Mouse (Mus musculus) telencephalon, adult 2 months (tissue): ENCODE measurements around the gene Intu.
A peak's percentile ranks its signal among the peaks of the same experiment; 100 is the strongest.

Source experiments
- DNase-seq: peaks from one replicate; pipeline ENCODE4 v3.0.0-alpha.2; 2011; ENCODE audit warnings: low read depth, low spot score

Gene Intu

DNA sequence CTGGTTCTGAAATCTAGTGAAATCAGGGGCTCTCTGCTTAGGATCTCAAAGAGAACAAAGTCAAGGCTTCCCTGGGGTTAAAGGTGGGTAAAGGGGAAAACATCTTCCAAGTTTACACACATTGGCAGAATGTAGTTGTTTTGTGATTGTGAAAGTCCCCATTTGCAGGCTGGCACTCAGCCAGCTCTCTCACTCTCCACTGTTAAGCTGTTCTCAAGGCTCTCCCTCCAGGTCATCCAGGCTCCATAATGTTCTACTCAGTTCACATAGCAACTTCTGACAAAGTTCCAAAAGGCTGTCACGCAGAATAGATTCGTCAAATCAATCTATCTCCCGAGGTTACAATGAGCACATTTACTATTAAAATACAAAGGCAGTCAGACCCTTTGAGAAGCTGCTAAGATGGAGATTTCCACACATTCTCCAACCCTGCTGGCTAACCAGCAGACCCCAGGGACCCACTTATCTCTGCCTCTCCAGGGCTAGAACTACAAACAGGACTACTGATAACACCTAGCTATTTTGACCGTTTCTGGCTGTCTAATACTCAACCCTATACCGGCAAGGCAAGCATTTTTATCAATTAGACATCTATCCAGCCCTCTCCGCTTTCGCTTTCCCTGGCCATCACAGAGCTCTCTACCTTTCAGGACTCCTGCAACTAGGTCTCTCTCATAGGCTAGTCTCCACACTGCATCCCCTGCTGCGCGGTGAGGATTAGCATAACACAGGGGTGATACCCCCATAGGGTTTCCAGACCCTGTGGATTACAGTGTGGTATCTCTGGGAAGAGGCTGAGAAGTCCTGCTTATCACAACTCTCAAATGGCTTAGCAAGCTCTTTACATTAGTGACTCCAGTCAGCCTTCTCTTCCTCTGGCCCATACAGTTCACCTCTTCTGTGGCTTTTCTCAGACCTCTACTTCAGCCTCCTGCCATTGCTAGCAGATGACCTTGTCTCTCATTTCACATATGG is 2.8 kb upstream of the Intu start:
- no peak for DNase-seq

DNA sequence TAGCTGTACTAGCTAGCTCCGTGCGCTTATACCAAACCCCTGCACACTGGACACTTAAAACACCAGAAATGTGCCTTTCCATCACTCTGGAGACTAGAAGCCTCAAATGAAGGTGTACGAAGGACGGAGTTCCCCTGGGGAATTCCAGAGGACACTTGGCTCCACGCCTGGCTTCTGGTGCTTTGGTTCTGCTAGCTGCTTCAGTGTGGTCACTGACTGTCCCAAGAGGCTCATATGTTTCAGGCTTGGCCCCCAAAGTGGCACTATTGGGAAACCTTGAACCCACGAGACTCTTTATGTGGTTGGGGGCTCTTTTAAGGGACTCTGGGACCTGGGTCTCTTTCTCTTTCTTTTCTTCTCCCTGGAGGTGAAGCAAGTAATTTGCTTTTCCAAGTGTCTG is 2.1 kb upstream of the Intu start:
- DNase-seq = no peak

- no peak for DNase-seq
Observed at GRCm38 (mm10) chr3:40530845-40531244, 241 bp upstream of the Intu start.

DNA sequence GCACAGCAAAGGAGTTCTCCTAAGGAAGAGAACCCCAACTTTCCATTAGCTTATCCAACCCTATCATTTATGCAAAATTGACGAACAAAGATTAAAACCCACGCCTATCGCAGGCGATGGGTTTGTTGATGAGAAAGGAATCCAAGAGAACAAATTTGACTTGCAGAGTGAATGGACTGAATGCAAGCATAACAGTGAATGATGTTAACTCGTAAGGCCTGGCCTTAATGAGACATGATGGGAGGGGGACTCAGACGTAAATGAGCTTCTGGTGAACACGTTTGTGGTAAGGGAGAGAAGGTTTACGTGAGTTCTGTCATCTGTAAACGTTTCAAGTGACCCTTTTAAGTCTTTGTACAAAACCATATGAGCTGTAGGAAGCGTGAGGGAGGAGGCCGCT is 1.2 kb downstream of the Intu start:
- no peak for DNase-seq

GRCm38 (mm10) chr3:40534141-40534540 is 3.1 kb downstream of the Intu start:
- DNase-seq = peak; percentile 54

- peak; percentile 52 for DNase-seq
Observed at GRCm38 (mm10) chr3:40540567-40541554, 9.8 kb downstream of the Intu start.

DNA sequence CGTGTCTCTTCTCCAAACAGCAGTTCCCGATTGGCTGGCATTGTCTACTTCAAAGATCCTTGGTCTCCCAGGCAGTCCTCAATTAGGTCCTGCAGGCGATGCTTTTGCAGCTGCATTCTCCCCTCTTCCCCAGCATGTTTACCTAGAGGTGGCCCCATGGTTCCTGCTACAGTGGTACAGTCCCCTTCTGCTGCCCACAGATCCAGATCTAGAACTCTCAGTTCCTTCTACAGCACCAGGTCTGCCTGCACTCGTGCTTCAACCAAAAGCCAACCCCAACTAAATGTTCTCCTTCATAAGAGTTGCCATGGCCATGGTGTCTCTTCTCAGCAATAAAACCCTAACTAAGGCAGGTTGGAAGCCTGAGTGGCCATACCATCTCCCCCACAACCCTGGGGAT is 15.5 kb downstream of the Intu start:
- DNase-seq = no peak

- no peak for DNase-seq
Observed at GRCm38 (mm10) chr3:40652941-40653352, 121.9 kb downstream of the Intu start.

DNA sequence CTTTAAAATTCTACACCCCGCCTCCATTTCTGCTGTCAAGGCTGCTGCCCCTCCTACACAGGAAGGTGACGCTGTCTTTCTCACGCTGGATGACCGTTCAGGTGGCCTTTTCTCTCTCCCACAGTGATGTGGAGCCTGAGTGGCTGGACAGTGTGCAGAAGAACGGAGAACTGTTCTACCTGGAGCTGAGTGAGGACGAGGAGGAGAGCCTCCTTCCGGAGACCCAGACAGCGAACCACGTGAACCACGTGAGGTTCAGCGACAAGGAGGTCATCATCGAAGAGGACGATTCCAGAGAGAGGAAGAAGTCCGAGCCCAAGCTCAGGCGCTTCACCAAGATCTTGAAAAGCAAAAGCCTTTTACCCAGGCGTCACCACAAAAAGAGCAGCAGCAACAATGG is 122.5 kb downstream of the Intu start:
- DNase-seq = no peak

DNA sequence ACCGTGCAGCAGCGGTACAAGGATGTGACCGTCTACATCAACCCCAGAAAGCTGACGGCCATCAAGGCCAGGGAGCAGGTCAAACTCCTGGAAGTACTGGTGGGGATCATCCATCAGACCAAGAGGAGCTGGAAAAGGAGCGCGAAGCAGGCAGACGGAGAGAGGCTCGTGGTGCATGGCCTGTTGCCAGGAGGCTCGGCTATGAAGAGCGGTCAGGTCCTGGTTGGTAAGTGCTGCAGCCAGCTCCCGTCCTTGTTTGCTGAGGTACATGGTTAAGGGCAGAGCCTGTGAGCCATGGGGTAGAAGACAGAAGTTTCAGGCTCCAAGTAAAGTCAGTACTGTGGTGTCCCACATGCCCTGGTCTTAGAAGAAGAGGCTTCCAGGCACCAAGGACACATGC is 122.9 kb downstream of the Intu start:
- no peak for DNase-seq

DNA sequence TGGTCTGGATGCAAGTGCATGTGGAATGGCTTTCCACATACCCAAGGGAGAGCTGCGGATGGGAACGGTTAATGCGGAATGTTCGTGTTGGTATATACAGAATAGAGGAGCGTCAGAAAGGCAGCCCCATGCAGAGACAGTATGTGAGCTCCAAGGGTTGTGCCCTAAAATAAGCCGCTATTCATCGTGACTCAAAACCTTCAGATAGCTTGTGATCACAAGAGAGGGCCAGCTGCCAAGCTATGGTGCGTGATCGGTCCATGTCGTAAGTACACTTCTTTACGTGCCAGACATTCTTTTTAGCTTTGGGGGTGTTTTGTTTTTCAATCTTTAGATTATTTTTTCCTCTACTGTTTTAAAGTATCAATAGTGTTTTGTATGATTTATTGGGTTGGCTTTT is 124.5 kb downstream of the Intu start:
- DNase-seq = no peak

GRCm38 (mm10) chr3:40656339-40656738 is 125.3 kb downstream of the Intu start:
- no peak for DNase-seq

DNA sequence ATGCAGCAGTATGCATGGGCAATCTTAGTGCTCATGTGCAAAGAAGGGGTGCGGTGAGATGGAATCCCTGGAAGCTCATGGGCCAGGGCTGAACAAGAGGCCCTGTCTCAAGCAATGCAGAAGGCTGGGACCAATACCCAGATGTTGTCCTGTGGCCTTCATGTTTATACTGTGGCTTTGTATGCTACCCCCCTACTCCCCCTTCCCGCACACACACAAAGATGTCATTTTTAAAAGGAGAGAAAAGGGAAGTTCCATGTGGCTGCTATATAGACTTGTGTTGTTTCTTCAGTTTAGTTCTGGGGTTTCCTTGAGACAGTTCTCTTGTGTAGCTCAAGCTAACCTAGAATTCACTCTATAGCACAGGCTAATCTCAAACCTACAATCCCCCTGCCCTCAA is 129.1 kb downstream of the Intu start:
- no peak for DNase-seq

DNA sequence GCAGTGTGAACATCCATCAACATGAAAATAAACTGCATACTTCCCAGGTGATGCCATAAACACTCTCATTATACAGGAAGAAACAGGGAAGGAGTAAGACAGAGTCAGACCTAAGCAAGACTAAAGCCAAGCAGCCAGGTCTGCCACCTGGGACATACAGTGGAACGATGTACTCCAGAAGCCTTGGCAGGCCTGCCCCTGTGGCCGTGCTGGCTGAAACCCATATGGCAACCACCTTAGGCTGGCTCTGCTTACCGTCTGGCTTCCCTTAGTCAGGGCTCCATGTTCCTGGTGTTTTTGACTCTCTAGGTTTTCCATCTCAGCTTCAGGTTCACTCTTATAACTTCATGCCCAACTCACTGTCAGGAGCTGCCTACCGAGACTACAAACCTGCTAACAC is 135.0 kb downstream of the Intu start:
- no peak for DNase-seq

DNA sequence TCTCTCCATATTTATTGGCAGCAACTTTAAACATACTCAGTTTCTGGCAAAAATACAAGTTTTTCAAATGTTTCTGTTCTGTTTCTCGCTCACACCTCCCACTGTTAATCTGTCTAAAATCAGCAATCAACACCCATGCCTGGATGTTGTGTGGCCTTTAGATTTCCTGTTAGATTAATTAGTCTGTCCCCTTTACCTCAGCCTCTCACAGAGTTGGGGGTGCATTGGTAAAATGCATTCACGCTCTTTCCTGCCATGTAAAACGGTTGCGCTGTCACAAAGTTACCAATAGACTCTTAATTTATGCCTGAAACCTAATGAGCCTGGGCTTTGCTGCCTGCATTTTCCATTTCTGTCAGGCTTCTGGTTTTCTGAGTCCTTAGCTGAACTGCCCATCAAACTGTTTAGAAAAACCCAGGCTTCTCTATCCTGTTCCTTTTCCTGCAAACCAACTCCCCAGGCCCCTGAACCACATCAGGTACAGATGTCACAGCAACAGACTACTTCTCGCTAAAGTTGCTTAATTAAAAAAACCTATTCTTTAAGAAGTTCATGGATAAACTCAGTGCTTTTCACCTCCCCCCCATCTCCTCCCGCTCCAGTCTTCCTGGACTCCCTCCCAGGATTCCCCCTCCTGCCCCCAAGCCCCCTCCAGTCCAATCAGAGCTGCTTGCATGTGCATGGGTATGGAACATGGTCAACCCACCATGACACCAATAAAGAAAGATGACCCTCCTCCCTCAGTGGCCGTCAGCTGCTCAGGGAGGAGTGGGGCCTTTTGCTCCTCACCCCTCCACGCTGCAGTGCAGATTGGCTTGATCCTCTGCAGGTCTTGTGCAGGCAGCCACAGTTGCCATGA is 136.0 kb downstream of the Intu start:
- no peak for DNase-seq

DNA sequence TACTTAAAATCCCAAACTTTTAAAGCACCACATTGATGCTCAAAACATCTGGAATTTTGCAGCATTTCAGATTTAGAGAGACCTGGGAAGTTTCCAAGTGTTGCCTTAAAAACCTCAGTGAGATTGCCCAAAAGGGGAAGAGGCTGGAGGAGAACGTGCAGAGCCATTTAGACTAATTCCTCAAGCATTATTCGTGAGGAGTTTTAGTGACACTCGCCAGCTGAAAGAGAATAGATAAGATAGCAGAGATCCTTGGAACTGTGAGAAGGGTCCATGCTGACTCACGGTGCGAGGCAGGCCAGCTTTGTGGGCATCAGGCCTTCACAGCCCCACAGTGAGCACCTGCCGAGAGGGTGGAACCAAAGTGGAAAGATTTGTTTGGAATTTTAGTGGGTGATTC is 137.8 kb downstream of the Intu start:
- DNase-seq = no peak

DNA sequence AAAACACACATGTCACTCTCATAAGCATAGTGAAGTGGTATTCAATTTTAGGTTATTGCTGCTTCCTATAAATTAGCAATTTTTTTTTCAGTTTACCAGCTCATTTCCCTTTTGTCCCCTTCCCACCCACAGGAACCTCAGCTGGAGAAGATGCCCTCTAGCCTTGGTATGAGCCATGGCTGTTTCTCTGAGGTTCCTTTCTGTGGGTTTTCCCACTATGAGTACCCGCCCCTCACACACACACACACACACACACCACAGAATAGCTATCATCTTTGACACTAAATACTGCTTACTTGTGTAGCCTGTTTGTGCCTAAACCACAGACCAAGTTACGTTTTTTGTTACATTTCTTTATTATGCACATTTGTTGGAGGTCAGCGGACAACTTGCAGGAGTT is 138.3 kb downstream of the Intu start:
- no peak for DNase-seq

DNA sequence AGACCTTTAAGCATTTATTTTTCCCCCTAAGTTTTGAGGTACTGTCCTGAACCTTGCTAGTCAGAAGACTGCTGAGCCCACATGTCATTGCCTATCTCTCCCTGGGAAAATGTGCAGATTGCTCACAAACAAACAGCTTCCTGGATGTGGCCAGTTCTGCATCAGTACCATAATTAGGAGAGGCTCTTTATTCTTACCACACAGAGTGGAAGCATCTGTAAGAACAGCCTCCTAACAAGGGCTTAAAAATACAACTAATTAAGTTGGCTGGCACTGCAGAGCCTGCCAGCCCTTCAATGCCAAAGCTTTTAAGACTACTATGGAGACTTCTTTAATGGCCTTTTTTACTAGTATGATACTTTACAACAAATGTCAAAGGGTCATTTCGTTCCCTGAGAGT is 142.4 kb downstream of the Intu start:
- DNase-seq = no peak

- no peak for DNase-seq
Observed at GRCm38 (mm10) chr3:40674873-40675405, 143.9 kb downstream of the Intu start.

DNA sequence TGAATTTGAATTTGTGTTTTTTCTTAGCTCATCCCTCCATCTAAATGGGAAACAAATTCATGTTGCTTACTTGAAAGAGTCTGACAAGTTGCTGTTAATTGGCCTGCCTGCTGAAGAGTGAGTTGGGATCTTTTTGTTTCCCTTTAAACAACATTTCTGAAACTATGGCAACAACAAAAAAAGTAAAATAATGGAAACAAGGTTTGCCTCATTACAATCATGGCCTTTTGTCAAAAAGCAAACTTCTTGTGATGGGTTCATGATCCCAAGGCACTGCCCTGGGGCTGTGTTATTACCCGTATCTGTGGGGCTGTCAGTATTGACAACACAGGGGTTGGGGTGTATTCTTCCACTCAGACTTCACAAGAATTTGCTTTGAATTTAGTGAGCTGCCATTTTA is 147.8 kb downstream of the Intu start:
- no peak for DNase-seq

DNA sequence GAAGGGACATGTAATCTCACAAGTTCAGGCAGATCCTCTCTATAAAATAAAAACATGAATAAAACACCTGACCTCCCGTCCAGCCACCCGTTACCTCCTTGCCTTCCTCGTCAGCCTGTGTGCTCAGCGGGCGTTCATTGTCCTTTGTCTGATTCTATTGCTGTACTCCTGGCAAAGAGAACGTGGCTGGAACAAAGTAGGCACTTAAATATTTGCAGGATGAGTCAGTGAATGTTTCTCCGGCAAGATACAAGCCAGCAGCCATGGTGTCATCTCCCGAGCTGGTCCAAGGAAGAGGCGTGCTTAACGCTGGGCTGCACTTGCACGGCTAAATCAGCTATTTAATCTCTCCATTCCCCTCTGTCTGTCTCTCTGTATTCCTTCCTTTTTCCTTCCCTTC is 151.3 kb downstream of the Intu start:
- peak; percentile 32 for DNase-seq
